Mouse (Mus musculus) left cerebral cortex, adult 9 months (tissue): ENCODE data around the gene Tbc1d32.

Experiments used
- DNase-seq, 2 experiments: peaks; one replicate each; pipeline ENCODE4 v3.0.0; 2022; ENCODE audit warnings: low spot score in 2 of 2

Tbc1d32 gene

DNA sequence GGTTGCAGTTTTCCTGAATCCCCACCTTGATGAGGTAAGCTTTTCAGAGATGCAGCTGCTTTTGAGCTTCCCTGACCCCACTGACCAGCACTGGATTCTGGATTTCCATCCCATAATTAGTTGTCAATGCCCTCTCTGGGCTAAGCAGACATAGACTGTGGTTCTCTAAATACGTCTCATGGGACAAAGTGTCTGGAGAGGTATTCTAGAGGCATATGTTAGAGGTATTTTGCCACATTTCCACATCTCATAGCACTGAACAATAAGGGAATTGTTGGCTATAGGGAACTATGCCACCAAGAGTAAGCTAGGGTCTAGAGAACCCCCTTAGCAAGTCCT lies 121.5 kb downstream of the Tbc1d32 start:
- no peak for DNase-seq

DNA sequence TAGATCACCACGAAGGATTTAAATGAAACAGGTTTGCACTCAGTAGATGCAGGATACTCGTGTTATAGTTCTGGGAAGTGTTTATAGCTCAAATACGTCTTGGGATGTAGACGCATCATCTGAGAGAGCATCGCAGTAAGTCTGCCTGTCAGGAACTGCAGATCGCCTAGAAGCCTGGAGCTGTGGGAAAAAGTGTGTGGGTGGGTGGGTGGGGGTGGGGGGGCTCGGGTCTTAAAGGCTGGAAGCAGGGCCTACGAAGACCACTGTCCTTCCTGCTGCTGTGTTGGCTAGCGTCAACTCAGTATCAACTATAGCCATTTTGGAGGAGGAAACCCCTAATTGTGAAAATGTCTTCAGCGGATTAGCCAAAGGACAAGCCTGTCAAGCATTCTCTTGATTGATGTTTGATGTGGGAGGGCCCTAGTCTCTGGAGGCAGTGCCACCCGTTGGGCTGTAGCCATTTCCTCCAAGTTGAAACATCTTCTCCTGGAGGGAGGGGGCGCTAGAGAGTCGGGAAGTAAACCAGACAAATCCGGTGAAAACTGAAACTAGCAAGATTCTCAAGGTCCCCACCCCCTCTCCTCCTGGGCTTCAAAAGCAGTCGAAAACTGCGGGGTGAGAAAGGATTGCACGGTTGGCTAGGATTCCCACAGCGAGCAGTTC lies 122.0 kb downstream of the Tbc1d32 start, which contains the start of gene Msl3l2:
Gene Msl3l2 (plus strand): TSS at position 585 of the 663 bp plus-strand sequence.
- DNase-seq = peak; percentile 84 to 96

DNA sequence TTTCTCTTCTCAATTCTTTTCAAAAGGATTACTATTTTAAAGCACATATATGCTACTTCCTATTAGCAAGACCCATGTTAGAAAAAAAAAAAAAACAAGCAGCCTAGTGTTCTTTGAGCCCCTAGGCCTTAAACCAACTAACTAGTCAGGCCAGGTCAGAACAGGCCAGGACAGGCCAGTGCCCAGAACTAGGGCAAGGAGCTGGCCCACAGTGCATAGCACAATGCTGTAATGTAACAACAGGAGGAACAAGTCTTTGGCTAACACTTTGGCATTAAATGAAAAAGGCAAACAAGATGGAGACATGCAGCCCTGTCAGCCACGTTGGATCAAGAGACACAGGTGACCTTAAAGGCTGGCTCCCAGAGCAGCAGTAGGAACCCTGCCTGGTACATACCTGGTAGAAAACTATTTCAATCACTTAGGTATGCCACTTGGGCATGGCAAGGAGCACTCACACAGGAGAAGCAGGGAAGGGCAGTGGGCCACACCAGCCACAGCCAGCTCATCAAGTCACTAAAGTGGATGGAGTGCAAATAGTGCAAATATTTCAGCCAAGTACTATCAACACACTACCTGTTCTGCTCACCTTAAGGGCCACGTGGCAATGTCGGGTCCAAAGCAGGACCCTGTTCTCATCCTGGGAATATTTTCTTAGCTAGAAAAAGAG lies 128.7 kb downstream of the Tbc1d32 start:
- no peak for DNase-seq

DNA sequence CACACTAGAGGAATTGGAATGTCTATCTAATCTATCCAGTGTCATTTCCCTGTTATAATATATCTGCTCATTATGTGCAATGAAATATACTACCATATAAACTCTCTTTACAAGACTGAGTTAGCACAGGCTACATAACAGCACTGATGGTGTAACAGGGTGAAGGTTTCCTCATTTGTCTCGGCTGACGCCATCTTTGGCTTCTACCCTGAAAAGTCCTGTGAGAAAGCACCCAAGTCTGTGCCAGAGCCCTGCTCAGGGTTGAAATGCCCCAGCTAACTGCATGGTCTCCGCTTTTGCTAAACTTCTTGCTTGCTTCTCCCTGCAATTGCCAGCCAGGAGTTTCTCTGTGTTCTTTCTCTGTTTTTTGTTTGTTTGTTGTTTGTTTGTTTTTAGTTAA lies 129.4 kb downstream of the Tbc1d32 start:
- DNase-seq = no peak

DNA sequence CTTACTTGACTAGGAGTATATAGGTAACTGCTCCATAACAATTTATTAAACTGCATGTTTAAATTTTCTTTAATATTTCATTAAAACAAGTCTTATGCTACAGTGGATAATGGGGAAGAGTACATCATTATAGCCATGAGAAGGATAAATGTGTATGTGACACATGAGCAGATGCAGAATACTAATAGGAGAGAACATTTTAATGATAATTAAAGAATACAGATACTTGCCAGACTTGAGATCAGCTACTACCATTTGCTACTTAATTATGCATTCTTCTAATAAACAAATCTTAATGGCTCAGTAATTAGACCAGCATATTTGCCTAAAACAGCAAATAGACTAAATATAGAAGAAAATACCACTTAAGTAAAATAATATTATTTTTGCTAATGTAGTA lies 131.7 kb downstream of the Tbc1d32 start:
- DNase-seq = no peak

DNA sequence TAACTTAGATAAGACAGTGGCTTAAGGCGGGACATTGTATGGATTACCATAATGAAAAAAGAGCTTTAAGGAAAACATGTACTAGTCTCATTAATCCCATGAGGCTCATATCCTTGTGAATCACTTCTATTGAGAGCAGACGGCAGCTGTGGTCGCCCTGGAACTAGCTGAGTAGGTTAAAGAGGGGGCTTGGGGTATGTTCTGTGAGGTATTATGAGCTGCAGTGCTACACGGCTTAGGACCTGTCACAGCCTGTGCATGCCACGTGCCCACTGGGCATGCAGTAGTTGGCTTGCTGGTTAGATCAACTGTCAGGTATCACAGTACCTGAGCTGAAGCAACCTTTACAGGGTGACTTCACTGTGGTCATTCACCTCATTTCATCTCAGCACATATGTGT lies 133.9 kb downstream of the Tbc1d32 start:
- no peak for DNase-seq

DNA sequence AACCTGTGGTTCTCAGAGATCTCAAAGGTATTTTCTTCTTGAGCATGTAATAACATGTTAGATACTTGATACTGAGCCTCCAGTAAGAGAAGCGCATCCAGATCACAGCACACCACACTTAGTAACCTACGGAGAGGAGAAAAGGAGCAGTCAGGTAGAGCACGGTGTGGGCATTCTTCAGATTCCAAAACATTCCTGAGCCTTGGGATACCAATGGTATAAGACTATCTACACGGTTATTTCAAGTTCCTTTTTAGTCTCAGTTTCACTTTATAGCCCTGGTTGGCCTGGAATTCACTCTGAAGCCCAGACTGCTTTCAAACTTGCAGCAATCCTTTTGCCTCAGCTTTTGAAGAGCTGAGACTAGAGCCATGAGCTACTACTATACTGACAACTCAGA lies 138.8 kb downstream of the Tbc1d32 start:
- no peak for DNase-seq

DNA sequence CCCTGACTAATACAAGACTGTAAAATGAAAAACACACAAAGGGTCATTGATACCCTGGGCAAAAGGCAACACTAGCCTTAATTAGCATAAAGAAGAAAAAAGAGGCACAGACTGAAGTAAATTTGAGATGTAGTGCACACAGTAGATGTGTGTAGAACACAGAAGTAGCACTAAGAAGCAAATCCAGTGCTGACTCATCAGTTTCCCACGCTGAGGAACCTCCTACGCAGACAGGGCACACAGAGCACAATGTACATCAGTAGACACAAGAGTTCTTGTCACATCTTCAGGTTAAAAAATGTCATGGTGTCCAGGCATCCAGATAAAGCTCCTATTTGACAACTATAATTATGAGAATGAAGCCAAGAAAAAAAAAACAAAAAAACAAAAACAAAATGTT lies 165.7 kb downstream of the Tbc1d32 start:
- peak; percentile 22 to 31 for DNase-seq

DNA sequence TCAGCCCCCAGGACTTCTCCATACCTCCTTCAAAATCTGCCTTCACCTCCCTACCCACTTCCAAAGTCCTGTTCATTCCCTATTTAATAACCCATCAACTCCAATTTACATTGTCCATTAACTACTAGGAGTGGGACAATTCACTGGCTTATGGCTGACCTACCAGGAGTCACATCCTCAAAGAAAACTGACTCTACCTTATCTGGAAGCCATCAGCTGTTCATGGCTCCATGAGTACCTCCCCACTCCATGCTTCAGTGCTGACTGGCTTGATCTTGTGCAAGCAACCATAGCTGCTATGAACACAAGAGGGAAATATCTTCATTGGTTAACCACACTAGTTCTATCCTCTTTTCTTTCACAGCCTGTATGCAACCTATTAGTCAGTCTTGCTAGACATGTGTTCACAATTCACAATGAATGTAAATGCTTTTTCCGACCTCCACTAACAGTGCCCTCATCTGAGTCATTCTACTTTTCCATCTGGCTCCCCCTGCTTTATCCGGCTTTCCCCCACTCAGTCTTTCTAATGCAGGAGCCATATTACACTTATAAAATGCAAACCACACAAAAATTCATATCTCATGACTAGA lies 167.2 kb downstream of the Tbc1d32 start:
- no peak for DNase-seq

DNA sequence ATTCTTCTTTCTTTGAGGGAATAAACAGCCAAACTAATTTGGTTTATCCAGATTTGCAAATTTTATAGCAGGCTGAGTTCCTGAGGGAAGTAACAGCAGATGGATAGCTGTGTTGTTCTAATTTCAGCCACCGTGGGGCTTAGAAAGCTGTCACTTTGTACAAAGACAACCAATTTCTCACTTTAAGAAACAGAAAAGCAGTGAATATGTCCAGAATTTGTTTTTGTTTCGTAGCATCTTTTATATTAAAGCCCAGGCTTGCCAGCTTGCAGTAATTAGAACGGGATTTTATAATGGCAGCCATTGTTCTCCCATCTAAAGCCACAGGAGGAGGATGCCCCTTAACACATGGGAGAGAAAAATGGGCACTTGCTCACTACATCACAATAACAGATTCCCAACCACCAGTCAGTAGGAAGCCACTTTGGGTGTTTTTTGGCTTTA lies 169.5 kb downstream of the Tbc1d32 start:
- peak in 1 of 2 experiments; percentile 15 for DNase-seq

DNA sequence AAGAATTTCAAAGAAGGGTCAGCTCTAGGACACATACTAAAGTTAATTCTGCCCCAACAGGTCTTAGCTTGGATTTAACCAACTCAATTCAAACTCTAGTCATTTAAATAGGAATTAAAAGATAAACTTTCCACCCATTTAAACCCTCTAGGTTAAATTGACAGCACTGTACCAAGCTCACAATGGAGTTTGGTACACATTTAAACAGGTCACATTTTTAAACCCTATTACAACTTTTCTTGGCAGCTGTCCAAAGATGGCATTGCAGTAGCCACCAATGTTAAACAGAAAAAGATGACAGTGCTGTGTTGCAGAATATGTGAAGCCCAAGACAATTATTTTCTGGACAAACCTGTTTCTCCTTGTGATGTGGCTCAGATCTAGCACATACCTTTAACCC lies 203.1 kb downstream of the Tbc1d32 start:
- DNase-seq = no peak

DNA sequence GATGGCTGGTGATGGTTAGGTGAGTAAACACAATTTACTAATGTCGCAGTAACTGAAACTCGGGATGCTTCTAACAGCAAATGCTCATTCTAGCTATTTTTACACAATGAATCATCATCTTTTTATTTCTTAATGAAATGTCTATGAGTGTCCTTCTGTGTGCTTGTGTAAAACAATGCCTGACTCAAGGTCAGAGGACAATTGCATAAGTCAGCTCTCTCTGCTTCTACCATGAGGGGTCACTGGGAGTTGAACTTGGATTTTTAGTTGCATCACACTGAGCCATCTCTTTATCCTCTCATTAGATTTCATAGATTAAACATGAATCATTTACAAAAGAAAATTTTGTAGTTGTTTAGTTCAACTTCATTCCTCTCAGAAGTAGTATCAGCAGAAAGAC lies 203.9 kb downstream of the Tbc1d32 start:
- DNase-seq = no peak

DNA sequence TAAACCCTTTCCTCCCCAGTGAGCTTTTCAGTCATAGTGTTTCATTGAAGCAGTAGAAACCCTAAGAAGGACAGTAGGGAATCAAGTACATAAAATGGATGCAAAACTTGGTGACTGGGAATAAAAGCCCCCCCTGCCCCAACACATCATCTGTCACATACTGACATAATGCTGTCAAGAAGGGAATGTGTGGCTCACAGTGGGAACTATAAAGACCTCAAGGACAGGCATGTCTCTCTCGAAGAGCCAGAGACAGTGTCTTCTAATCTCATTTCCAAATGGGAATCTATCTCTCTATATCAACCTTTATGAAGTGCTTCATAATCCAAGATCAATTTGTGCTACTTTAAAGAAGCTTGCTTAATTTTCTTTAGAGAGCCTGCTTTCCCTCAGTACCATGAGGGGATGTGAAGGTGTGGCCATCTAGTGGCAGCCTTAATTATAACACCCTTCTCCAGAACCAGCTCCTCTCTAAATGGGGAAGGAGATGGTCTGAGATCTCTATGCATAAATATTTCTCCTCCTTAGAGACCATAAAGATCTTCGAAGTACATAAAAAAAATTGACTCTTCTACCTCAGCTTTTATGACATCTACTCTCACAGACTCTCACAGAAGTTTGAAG lies 248.5 kb downstream of the Tbc1d32 start:
- DNase-seq = peak; percentile 30 to 71

DNA sequence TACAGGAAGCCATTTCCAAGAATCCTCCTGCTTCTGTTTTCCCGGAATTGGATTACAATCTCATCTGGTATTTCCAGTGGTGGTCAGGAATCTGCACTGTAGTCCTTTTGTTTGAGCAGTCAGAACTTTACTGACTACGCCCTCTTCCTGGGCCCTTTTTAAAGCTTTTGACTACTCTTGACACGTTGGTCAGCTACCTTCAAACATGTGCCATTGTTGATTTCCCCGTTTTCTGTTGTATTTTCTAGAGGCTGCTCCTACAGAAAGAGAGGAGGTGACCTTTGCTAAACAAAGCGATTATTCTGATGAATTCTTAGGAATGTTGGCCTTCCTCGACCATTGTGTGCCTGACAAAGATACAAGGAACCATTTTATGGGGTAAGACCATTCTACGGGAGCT lies 250.5 kb downstream of the Tbc1d32 start:
- no peak for DNase-seq
